Mouse (Mus musculus): ENCODE data around the gene Uba6.

Gene Uba6

GRCm38 (mm10) chr5:86071538-86071937 is 101.1 kb downstream of the Uba6 start, which contains the start of gene Stap1:
Gene Stap1 (plus strand): TSS chr5:86071746.
- no peak for DNase-seq

- no peak for DNase-seq
Measured at GRCm38 (mm10) chr5:86069121-86069520, 103.5 kb downstream of the Uba6 start.

- no peak for DNase-seq
Measured at GRCm38 (mm10) chr5:86068451-86068850, 104.2 kb downstream of the Uba6 start.

GRCm38 (mm10) chr5:86066551-86066929 is 106.1 kb downstream of the Uba6 start:
- peak; percentile 81 to 83 for DNase-seq

- no peak for DNase-seq
Measured at GRCm38 (mm10) chr5:86065876-86066550, 106.6 kb downstream of the Uba6 start.

GRCm38 (mm10) chr5:86065101-86065875 is 107.3 kb downstream of the Uba6 start, which contains the start of gene Cenpc1:
Gene Cenpc1 (minus strand): TSS chr5:86065583.
- peak; percentile 90 to 94 for DNase-seq

GRCm38 (mm10) chr5:86063501-86063900 is 109.1 kb downstream of the Uba6 start:
- no peak for DNase-seq

All from cerebellum, postnatal 36 days (tissue).